Comparison of ENCODE assay signal across 9 mouse cellular contexts in the genomic region with DNA sequence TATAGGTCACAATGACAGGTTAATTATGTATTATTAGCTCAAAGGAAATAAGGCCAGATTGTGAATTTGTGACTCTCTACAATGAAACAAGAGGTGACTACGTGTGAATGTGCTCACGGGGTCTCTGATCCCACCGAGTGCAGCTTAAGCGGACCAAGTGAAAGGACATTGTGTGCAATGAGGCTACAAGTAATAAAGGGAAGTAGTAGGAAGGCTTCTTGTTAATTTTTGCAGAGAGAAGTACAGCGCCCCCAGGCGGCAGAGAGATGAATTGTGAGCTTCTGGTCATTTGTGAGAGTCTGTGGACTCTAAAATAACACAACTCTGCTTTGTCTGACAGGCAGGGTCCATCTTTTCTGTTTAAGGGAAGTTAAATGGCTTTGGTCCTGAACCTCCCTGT.
DNase-seq lines count a peak whose midpoint lies in the region; ATAC-seq and TF ChIP-seq lines count a peak whose summit lies in the region.
"Had no signal": no experiment of that assay in that cellular context is flagged by ENCODE, and none has a peak within 500 bp of the region (broad histone marks: within the 10 kb centered on the region; RNA-seq: fewer than 3 reads in every experiment).

No protein-coding gene starts in this region.

- H3K4me1 ChIP-seq in lung, postnatal 0 days (ENCODE audit: insufficient read depth, low read depth, low read length): no peaks in the 10 kb centered on the region

- H3K9me3 ChIP-seq in lung, postnatal 0 days (ENCODE audit: low read length): no peaks in the 10 kb centered on the region

- no peak overlapping the region for H3K4me2 ChIP-seq in lung, postnatal 0 days (replicated peaks; ENCODE audit: low read depth, low read length)

- ATAC-seq in lung, postnatal 0 days: no peak

- no peaks in the 10 kb centered on the region for H3K36me3 ChIP-seq in lung, postnatal 0 days (ENCODE audit: insufficient read depth, low read length)

- 68% methylated on average over 6 of the region's 6 CpGs for WGBS in lung, postnatal 0 days

- no peak for TF ChIP-seq EP300 in lung, postnatal 0 days (IDR thresholded peaks at IDR 0.05)

- peak; percentile 44 for TF ChIP-seq CTCF in lung, postnatal 0 days (IDR thresholded peaks at IDR 0.05)

- no peak overlapping the region for H3K9ac ChIP-seq in lung, postnatal 0 days (replicated peaks; ENCODE audit: low read depth)

- H3K27me3 ChIP-seq in lung, postnatal 0 days (replicated peaks; ENCODE audit: insufficient read depth, low read length): no peaks in the 10 kb centered on the region

- peak; percentile 64 for DNase-seq in embryo, embryonic 10.5 days (ENCODE audit: low spot score)
- DNase-seq in embryo, embryonic 9.5 days (ENCODE audit: extremely low spot score): no peak
- peak; percentile 36 for DNase-seq in lung, postnatal 0 days (ENCODE audit: low spot score)
- no peak for DNase-seq in lung, postnatal 25 days (ENCODE audit: low spot score)
- DNase-seq in c-Kit-positive CD71-negative TER-119-negative erythroid progenitor cells, embryonic 14.5 days (ENCODE audit: low read depth): peak; percentile 56
- peak; percentile 24 for DNase-seq in gastrocnemius, postnatal 10 days
- DNase-seq in lung, postnatal 10 days: peak; percentile 36
- DNase-seq in thymus, postnatal 36 days: peak; percentile 20 to 25

- no peak overlapping the region for H3K4me3 ChIP-seq in lung, postnatal 0 days (ENCODE audit: low read depth, low read length)

- H3K27ac ChIP-seq in lung, postnatal 0 days (ENCODE audit: low read length): no peak overlapping the region
- H3K27ac ChIP-seq: macrophage had no signal

Comparison
In these comparisons a context has a peak if more than half of its experiments do, and no peak if none do; other contexts are left out.
1. DNase-seq: peak in embryo, embryonic 10.5 days (single experiment), lung, postnatal 0 days (single experiment), c-Kit-positive CD71-negative TER-119-negative erythroid progenitor cells, embryonic 14.5 days (single experiment), gastrocnemius, postnatal 10 days (single experiment), lung, postnatal 10 days (single experiment) and thymus, postnatal 36 days (2 of 2); none in embryo, embryonic 9.5 days (single experiment) and lung, postnatal 25 days (single experiment).